Mouse (Mus musculus) lung, postnatal 14 days (tissue): ENCODE measurements around the gene Amz2.
A peak's percentile ranks its signal among the peaks of the same experiment; 100 is the strongest.
"Not testable (repeated sequence)": the region's sequence is repeated elsewhere in the genome, so short reads cannot be mapped to it uniquely, and the experiment has no call there.

Experiments
- DNase-seq: peaks from one replicate; pipeline ENCODE4 v3.0.0; 2021

The Amz2 gene

DNA sequence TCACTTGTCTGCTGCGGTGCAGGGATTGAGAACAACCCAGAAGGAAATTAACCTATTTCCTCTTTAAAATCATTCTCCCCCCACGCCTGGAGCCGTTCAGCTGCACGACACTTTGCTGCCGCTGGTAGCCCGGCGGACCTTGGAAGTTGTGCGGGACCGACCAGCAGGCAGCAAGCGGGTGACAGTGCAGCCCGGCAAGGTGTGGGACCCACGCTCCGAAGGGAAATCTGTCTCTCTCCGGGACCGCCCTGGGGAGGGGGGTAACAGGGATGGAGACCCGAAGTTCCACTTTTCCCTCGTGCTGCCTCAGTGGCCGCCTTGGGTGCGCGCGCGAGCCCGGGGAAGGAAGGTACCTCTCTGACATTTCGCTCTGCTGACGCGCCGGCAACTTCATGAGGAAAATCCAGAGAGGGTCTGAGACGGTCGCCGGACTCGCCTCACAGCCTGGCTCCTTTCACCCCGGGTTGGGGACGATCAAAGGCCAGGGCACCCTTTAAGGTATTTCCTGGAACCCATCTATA lies 46.5 kb downstream of the Amz2 start:
- peak; percentile 23 for DNase-seq

GRCm38 (mm10) chr11:109472821-109473170 lies 47.0 kb downstream of the Amz2 start:
- DNase-seq, result no peak

DNA sequence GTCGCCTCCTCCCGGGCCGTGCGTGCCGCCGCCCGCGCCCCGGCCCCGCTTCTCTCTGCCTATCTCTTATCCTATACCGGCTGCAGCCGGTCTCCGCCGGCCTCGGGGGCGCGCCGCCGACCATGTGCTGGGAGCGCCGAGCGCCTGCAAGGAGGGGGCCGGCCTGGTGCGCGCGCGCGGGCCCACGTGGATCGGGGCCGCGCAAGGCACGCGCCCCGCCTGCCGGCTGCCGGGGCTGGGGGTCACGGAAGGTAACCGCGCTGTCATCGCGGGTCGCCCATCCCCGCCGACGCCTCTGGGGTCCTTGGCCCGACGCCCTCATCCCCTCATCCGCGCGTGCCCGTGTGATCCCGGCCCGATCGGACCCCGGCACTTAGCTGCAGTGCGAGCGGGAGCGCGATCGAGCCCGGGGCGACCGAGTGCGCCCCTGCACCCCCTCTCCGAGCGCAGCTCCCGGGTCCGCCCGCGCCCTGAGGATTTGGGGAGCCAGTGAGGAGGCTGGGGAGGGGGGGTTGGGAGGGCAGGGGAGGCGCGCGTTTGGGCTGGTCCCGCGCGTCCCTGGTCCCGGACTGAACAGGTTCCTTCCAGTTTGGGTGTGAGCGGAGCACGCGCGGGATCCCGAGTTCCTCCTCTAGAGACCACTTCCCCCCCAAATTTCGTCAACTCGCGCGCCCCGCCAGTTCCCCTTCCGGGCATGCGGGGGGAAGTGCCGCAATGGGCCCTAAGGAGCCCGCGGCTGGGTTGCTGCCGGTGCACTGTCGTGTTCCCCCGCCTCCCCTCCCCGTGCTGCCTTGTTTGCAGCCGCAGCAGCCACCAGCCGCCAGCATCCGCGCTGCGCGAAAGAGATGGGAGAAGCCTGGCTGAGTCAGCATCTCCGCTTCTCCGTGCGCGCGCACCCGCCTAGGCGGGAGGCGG lies 47.7 kb downstream of the Amz2 start, which contains the start of the genes Arsg and Slc16a6:
Gene Arsg (plus strand): TSS at position 204 of the 915 bp plus-strand sequence.
Gene Slc16a6 (minus strand): TSS at position 428 of the 915 bp plus-strand sequence.
- DNase-seq, result peak; percentile 68

- no peak for DNase-seq
Measured at GRCm38 (mm10) chr11:109474086-109474742, 48.5 kb downstream of the Amz2 start.

DNA sequence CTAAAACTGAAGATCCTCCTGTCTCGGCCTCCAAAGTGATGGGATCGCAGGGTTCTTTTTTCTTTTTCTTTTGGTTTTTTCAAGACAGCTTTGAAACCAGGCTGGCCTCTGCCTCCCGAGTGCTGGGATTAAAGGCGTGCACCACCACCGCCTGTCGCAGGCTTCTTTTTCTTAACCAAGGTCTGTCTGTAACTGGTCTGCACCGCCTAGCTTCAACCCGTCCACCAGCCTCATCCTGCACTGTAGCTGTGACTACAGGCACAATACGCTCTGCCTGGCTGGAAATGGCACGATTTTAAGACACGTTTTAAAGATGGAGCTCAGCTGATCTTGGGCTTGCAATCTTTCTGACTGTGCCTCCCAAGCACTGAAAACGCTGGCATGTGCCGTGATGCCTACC lies 49.1 kb downstream of the Amz2 start:
- no peak for DNase-seq

DNA sequence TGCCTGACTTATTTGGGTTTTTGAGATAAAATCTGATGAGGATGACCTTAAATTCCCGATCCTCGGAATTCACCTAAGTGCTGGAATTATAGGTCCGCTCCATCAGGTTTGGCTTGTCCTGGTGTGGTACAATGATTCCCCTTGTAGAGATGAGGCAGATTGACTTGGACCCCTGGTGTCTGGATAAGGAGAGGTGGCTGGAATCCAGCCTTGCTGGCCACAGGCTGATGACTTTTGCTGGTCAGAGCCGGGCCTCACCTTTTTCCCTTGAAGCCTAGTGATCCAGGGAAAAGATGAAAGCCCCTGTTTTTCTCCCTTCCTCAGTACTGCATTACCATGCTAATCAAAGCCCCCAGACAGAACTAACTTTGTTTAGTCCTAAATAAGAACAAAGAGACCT lies 50.0 kb downstream of the Amz2 start:
- no peak for DNase-seq

DNA sequence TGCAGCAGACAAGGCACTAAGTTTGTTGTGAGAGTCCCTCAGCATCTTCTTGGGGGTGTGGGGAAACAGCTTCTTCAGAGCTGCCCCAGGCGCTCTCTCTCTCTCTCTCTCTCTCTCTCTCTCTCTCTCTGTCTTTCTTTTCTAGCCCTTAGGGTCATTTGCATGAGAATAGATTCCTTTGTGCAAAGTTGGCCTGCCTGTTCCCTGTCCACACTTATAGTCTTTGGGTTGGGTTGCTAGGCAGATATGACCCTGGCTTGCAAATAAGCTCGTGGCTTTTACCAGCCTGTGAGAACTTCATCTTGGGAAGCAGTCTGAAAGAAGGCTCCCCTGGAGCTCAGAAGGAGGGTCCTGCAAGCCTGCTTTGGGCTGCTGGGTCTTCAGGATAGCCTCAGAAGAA lies 50.5 kb downstream of the Amz2 start:
- DNase-seq, result no peak

DNA sequence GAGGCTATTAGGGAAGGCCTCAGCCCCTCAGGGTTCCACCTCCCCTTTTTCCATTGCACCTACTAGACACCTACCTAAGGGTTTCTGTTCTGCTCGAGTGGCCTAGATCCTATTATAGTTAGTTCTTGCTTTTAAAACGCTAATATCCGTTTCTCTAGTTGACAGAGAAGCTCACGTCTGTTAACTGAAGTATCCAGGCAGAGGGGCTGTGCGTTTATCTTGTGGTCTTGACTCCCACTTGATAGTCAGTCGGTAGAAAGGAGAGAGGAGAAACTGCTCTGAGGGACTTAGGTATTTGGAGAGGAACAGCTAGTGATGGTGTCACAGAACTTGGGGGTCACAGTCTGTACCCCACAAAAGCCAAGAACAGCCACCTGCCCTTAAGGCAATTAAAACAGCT lies 50.9 kb downstream of the Amz2 start:
- DNase-seq, result no peak

DNA sequence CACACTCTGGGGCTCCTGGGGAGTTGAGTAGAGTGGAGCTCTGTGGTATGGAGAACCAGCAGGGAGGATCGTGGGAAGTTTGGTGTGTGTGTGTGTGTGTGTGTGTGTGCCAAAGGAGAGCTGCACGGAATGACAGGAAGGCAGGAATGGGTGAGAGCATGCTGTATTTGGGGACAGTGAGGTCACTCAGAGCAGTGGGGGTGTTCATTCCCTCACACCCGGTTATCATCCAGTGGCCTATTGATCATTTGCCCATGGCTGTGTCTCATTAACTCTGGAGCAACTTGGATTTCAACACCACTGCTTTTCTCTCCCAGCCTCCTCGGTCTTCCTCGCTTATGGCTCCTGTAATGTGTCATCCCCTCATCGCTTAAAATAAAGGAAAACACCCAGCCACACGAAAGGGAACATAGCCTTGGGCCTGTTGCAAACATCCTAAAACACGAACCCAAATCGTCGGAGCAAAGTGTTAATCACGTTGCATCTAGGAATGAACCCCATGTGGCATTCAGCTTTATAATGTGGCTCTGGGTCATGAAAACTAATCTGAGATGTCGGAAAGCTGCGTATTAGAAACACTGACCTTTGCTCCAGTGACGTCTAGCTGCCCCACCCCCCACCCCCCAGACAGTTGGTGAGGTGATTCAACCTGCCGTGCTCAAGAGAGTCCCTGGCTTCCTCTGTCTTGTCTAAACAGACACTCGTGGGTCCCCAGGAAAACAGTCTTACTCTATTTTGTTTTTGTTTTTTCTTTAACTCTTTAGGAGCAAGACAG lies 52.0 kb downstream of the Amz2 start:
- no peak for DNase-seq

- DNase-seq, result no peak
Measured at GRCm38 (mm10) chr11:109479575-109480285, 54.0 kb downstream of the Amz2 start.

- DNase-seq, result no peak
Measured at GRCm38 (mm10) chr11:109480440-109480839, 54.7 kb downstream of the Amz2 start.

DNA sequence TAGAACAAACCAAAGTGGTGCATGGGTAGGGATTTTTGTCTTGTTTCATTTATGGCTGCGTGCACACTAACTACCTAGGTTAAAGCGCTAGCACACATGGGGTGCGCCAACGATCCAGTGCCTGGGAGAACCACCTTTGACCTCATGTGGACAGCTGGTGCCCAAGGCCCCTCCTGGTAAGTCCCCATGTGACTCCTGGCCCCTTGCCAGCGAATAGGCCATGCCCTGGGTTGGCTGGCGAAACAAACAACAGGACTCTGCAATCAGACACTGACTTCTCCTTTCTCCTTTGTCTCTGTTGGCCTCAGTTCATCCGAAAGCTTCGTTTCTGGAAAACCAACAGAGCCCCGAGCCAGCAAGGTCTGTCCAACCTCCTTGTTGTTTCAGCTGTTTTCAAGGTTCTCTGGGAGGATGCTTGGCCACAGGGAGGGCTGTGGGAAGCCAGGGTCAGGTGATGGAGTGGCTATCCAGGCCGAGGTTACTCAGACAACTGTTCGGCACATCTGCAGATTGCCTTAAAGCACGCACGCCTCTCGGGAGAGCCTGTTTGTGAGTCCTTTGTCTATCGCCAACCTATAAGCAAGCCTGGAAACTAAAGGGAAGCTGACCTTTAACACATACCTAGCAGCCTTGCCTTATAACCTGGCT lies 59.8 kb downstream of the Amz2 start:
- peak; percentile 45 for DNase-seq

DNA sequence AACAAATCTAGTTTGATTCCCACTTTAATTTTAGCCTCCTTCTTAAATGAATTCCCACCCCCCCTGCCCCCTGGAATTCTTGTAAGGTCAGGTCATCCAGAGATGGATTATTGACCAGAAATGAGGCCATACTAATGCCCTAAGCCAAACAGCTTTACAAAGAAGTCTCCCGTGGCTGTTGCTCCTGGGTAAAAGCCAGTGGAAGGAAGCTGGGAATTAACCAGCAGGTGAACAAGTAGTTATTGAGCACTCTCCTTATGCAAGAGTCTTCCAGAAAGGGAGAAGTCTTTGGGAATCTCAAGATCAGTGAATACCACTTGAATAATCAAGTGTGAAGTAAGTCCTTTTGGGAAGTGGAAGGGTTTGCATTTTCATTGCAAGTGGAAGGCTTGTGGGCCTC lies 61.4 kb downstream of the Amz2 start:
- DNase-seq, result no peak

- DNase-seq, result no peak
Measured at GRCm38 (mm10) chr11:109487991-109488684, 62.4 kb downstream of the Amz2 start.

GRCm38 (mm10) chr11:109489763-109490162 lies 64.0 kb downstream of the Amz2 start:
- DNase-seq, result no peak

GRCm38 (mm10) chr11:109491844-109492243 lies 66.1 kb downstream of the Amz2 start:
- DNase-seq, result no peak

GRCm38 (mm10) chr11:109492847-109493464 lies 67.2 kb downstream of the Amz2 start:
- not testable (repeated sequence) for DNase-seq

GRCm38 (mm10) chr11:109494890-109495770 lies 69.4 kb downstream of the Amz2 start:
- DNase-seq, result no peak

GRCm38 (mm10) chr11:109495771-109496474 lies 70.2 kb downstream of the Amz2 start:
- no peak for DNase-seq
